Mouse (Mus musculus): ENCODE measurements around the gene Spg7. TPM values are rescaled to one million over a fixed set of nuclear protein-coding genes. Genes with fewer than 3 reads are reported as not detected.

The Spg7 gene
- polyA plus RNA-seq, 1 experiment from 2014 or later, result 49.6 TPM

- peak; percentile 77 for TF ChIP-seq CTCF (IDR thresholded peaks at IDR 0.05; ENCODE audit: low read depth)
- Histone ChIP-seq H3K27me3 (ENCODE audit: insufficient read depth, low read length) (no peaks in the 10 kb centered on the region), H3K9me3 (replicated peaks; ENCODE audit: low read length) (no peaks in the 10 kb centered on the region), H3K9ac (ENCODE audit: low read depth, low read length) (no peak overlapping the region), H3K36me3 (ENCODE audit: insufficient read depth, low read length) (peaks cover 17% of the 10 kb centered on the region), H3K4me2 (ENCODE audit: low read length) (no peak overlapping the region), H3K27ac (no peak overlapping the region), H3K4me1 (replicated peaks; ENCODE audit: insufficient read depth, low read length) (0 out of 2 replicates have a peak, but pooled peaks cover 4% of the 10 kb centered on the region), H3K4me3 (replicated peaks; ENCODE audit: low read depth, low read length) (no peak overlapping the region)
- ATAC-seq (replicated peaks; ENCODE audit: low FRiP score, low read depth) (no peak), DNase-seq (ENCODE audit: low spot score) (peak; percentile 82)
- WGBS, result 67% methylated on average over 5 of the region's 5 CpGs
These were observed 43.0 kb downstream of the Spg7 start for GRCm38 (mm10) chr8:123105553-123106326.

GRCm38 (mm10) chr8:123106531-123106930 is 43.8 kb downstream of the Spg7 start:
- WGBS, result 39% methylated on average over 2 of the region's 2 CpGs
- ATAC-seq (replicated peaks; ENCODE audit: low FRiP score, low read depth), result no peak

GRCm38 (mm10) chr8:123108010-123108409 is 45.3 kb downstream of the Spg7 start:
- Histone ChIP-seq H3K4me2 (ENCODE audit: low read length) (no peak overlapping the region), H3K9ac (ENCODE audit: low read depth, low read length) (no peak overlapping the region), H3K4me1 (replicated peaks; ENCODE audit: insufficient read depth, low read length) (0 out of 2 replicates have a peak, but pooled peaks cover 4% of the 10 kb centered on the region), H3K9me3 (replicated peaks; ENCODE audit: low read length) (no peaks in the 10 kb centered on the region), H3K27me3 (ENCODE audit: insufficient read depth, low read length) (no peaks in the 10 kb centered on the region), H3K36me3 (ENCODE audit: insufficient read depth, low read length) (peaks cover 17% of the 10 kb centered on the region), H3K4me3 (replicated peaks; ENCODE audit: low read depth, low read length) (no peak overlapping the region), H3K27ac (no peak overlapping the region)
- no peak for DNase-seq (ENCODE audit: low spot score)
- 79% methylated on average over 1 of the region's 1 CpGs for WGBS
- no peak for ATAC-seq (replicated peaks; ENCODE audit: low FRiP score, low read depth)
- TF ChIP-seq CTCF (IDR thresholded peaks at IDR 0.05; ENCODE audit: low read depth), result peak; percentile 49

More at GRCm38 (mm10) chr8:123106531-123106930, 43.8 kb downstream of the Spg7 start:
- DNase-seq (ENCODE audit: low spot score), result no peak
- Histone ChIP-seq H3K4me2 (ENCODE audit: low read length) (no peak overlapping the region), H3K4me3 (replicated peaks; ENCODE audit: low read depth, low read length) (no peak overlapping the region), H3K4me1 (replicated peaks; ENCODE audit: insufficient read depth, low read length) (0 out of 2 replicates have a peak, but pooled peaks cover 4% of the 10 kb centered on the region), H3K9me3 (replicated peaks; ENCODE audit: low read length) (no peaks in the 10 kb centered on the region), H3K27me3 (ENCODE audit: insufficient read depth, low read length) (no peaks in the 10 kb centered on the region), H3K9ac (ENCODE audit: low read depth, low read length) (no peak overlapping the region), H3K36me3 (ENCODE audit: insufficient read depth, low read length) (peaks cover 17% of the 10 kb centered on the region), H3K27ac (no peak overlapping the region)
- TF ChIP-seq CTCF (IDR thresholded peaks at IDR 0.05; ENCODE audit: low read depth), result peak; percentile 71

- no peak overlapping the region for H3K4me2 ChIP-seq (ENCODE audit: low read length)
- H3K4me3 ChIP-seq (replicated peaks; ENCODE audit: low read depth, low read length), result no peak overlapping the region
These were observed 46.2 kb downstream of the Spg7 start for GRCm38 (mm10) chr8:123108953-123109352.

GRCm38 (mm10) chr8:123110649-123111048 is 47.9 kb downstream of the Spg7 start:
- TF ChIP-seq CTCF (IDR thresholded peaks at IDR 0.05; ENCODE audit: low read depth), result peak; percentile 86
- ATAC-seq (replicated peaks; ENCODE audit: low FRiP score, low read depth), result peak; percentile 59
- no peaks in the 10 kb centered on the region for H3K4me1 ChIP-seq (replicated peaks; ENCODE audit: insufficient read depth, low read length)
- WGBS, result 9% methylated on average over 4 of the region's 4 CpGs
- peak; percentile 89 for DNase-seq (ENCODE audit: low spot score)
- no peaks in the 10 kb centered on the region for H3K9me3 ChIP-seq (replicated peaks; ENCODE audit: low read length)
- no peaks in the 10 kb centered on the region for H3K27me3 ChIP-seq (ENCODE audit: insufficient read depth, low read length)
- H3K9ac ChIP-seq (ENCODE audit: low read depth, low read length), result no peak overlapping the region
- H3K4me2 ChIP-seq (ENCODE audit: low read length), result no peak overlapping the region
- no peaks in the 10 kb centered on the region for H3K36me3 ChIP-seq (ENCODE audit: insufficient read depth, low read length)
- no peak overlapping the region for H3K4me3 ChIP-seq (replicated peaks; ENCODE audit: low read depth, low read length)
- no peak overlapping the region for H3K27ac ChIP-seq

More at GRCm38 (mm10) chr8:123108953-123109352, 46.2 kb downstream of the Spg7 start:
- no peak for TF ChIP-seq CTCF (IDR thresholded peaks at IDR 0.05; ENCODE audit: low read depth)
- WGBS, result 84% methylated on average over 5 of the region's 5 CpGs
- H3K9me3 ChIP-seq (replicated peaks; ENCODE audit: low read length), result no peaks in the 10 kb centered on the region
- H3K27me3 ChIP-seq (ENCODE audit: insufficient read depth, low read length), result no peaks in the 10 kb centered on the region
- no peak overlapping the region for H3K9ac ChIP-seq (ENCODE audit: low read depth, low read length)
- peaks cover 14% of the 10 kb centered on the region for H3K36me3 ChIP-seq (ENCODE audit: insufficient read depth, low read length)
- 0 out of 2 replicates have a peak, but pooled peaks cover 4% of the 10 kb centered on the region for H3K4me1 ChIP-seq (replicated peaks; ENCODE audit: insufficient read depth, low read length)
- DNase-seq (ENCODE audit: low spot score), result no peak
- no peak for ATAC-seq (replicated peaks; ENCODE audit: low FRiP score, low read depth)
- no peak overlapping the region for H3K27ac ChIP-seq

GRCm38 (mm10) chr8:123112892-123113291 is 50.1 kb downstream of the Spg7 start:
- no peak for TF ChIP-seq CTCF (IDR thresholded peaks at IDR 0.05; ENCODE audit: low read depth)

More at GRCm38 (mm10) chr8:123112892-123113291, 50.1 kb downstream of the Spg7 start:
- Histone ChIP-seq H3K4me1 (replicated peaks; ENCODE audit: insufficient read depth, low read length) (peaks cover 14% of the 10 kb centered on the region), H3K27ac (no peak overlapping the region), H3K36me3 (ENCODE audit: insufficient read depth, low read length) (no peaks in the 10 kb centered on the region), H3K27me3 (ENCODE audit: insufficient read depth, low read length) (peaks cover 18% of the 10 kb centered on the region), H3K4me3 (replicated peaks; ENCODE audit: low read depth, low read length) (no peak overlapping the region), H3K9me3 (replicated peaks; ENCODE audit: low read length) (no peaks in the 10 kb centered on the region), H3K4me2 (ENCODE audit: low read length) (no peak overlapping the region), H3K9ac (ENCODE audit: low read depth, low read length) (no peak overlapping the region)
- WGBS, result 77% methylated on average over 9 of the region's 9 CpGs
- DNase-seq (ENCODE audit: low spot score), result no peak
- no peak for ATAC-seq (replicated peaks; ENCODE audit: low FRiP score, low read depth)

Measured in kidney, postnatal 0 days (tissue).